ENCODE assay signal across 26 mouse cellular contexts in the genomic region with DNA sequence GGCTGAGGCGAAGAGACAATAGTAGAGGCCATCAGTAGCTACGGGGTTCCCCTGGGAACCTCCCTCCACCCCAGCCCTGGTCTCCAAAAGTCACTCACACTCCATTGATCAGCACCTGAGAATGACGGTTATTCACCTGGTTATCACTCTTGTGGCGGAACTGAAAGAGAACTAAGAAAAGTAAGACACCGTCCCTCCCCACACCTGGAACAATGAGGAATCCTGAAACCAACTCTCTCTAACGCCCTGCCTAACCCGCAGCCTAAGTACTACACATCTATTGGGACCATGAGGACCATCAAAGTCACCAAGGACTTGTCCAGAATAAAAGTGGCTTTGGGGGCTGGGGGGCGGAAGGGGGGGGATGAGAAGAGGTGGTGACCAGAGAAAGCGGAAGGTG.
"Had no signal": no experiment of that assay in that cellular context is flagged by ENCODE, and none has a peak within 500 bp of the region (broad histone marks: within the 10 kb centered on the region; RNA-seq: fewer than 3 reads in every experiment).

No protein-coding gene starts in this region.

- H3K9ac ChIP-seq: embryonic facial prominence, embryonic 12.5 days; embryonic facial prominence, embryonic 13.5 days; embryonic facial prominence, embryonic 15.5 days; forebrain, embryonic 12.5 days; forebrain, embryonic 13.5 days; forebrain, embryonic 15.5 days; forebrain, postnatal 0 days had no signal

- H3K4me2 ChIP-seq: embryonic facial prominence, embryonic 12.5 days; embryonic facial prominence, embryonic 13.5 days; embryonic facial prominence, embryonic 15.5 days; forebrain, embryonic 12.5 days had no signal

- H3K4me3 ChIP-seq: embryonic facial prominence, embryonic 12.5 days; embryonic facial prominence, embryonic 13.5 days; embryonic facial prominence, embryonic 15.5 days; erythroblast, embryonic 14.5 days; forebrain, embryonic 10.5 days; forebrain, embryonic 12.5 days; forebrain, embryonic 13.5 days; forebrain, embryonic 15.5 days; gastrocnemius, adult 2 months; heart, adult 2 months had no signal

- ATAC-seq: forebrain, embryonic 13.5 days; forebrain, embryonic 14.5 days; forebrain, embryonic 15.5 days; forebrain, embryonic 16.5 days; forebrain, postnatal 0 days had no signal

- H3K27ac ChIP-seq: embryonic facial prominence, embryonic 12.5 days; embryonic facial prominence, embryonic 13.5 days; embryonic facial prominence, embryonic 15.5 days; forebrain, embryonic 10.5 days; forebrain, embryonic 12.5 days; forebrain, embryonic 13.5 days; forebrain, embryonic 15.5 days; gastrocnemius, adult 2 months; heart, adult 2 months had no signal

- DNase-seq: cerebellum, adult 9-10 months; cerebellum, adult 9-11 months; cerebellum, postnatal 10 days; cerebellum, postnatal 14 days; cerebellum, postnatal 25 days; cerebellum, postnatal 36 days; embryo, embryonic 11 days; forebrain, postnatal 0 days; gastrocnemius, adult 2 months; gastrocnemius, postnatal 10 days; gastrocnemius, postnatal 14 days; gastrocnemius, postnatal 25 days; gastrocnemius, postnatal 36 days; heart, adult 11 months; heart, adult 18-20 months; heart, adult 2 months had no signal

- H3K27me3 ChIP-seq: embryonic facial prominence, embryonic 12.5 days; embryonic facial prominence, embryonic 13.5 days; embryonic facial prominence, embryonic 15.5 days; forebrain, embryonic 12.5 days; forebrain, embryonic 13.5 days; forebrain, embryonic 15.5 days had no signal

- H3K9me3 ChIP-seq: embryonic facial prominence, embryonic 12.5 days; embryonic facial prominence, embryonic 13.5 days; embryonic facial prominence, embryonic 15.5 days; forebrain, embryonic 10.5 days; forebrain, embryonic 12.5 days; forebrain, embryonic 13.5 days; forebrain, embryonic 15.5 days had no signal
